Mouse (Mus musculus) embryonic fibroblast, embryonic 13.5 days (primary cell): ENCODE data around the gene Fat3.

Experiments
- CTCF ChIP-seq: IDR thresholded peaks from 2 replicates; pipeline ENCODE4 v1.5.1; 2011; ENCODE audit warnings: mild to moderate bottlenecking, control low read depth, low read length, moderate library complexity, borderline replicate concordance; ENCODE audit not compliant: insufficient read depth
- POLR2A ChIP-seq: IDR thresholded peaks from 2 replicates; pipeline ENCODE4 v1.6.1; 2011; ENCODE audit warnings: low read depth, mild to moderate bottlenecking, control low read depth, low read length, moderate library complexity

DNA sequence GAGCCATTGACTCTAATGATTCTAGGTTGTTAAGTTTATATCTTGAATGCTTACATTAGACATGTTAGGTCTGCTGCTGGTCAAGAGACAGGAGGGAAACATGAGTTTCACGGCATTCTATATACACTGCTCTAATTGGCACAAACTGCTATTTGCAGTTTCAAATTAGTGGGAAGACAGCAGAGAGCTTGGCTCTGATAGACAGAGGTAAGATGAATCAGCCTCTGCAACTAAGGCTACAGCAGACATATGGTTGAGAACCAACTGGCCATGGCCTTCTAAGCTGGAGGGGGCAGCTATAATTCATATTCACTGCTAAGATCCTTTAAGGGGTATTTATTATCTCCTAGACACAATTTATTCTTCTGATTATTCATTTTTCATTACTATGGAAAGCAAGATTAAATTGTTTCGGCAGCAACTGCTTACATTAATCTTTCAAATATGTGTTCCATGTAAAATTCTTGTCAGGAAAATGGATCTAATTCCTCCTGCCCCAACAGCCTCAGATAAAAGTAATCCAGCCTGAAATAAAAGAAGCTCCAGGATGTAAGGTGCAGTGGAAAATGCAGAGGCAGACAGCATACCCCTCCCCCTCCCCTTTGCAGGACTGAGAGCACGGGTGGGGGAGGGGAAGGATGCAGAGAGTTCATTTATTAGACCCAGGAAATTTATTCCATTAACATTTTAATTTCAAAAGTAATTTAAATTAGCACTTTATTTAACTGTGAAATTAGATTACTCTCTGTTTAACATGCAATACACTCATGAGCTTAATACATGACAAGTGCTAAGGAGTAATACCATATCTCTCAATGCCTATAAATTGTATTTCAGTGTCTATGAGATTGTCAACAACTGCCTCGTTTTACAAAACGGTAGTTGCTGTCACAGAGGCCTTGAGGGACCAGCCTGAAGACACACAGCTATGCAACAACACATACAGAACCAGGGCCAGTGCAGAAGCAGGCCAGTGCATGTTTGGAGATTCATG, 189.9 kb downstream of the Fat3 start:
- no peak for TF ChIP-seq POLR2A
- TF ChIP-seq CTCF = no peak
